Mouse (Mus musculus) liver, embryonic 12.5 days (tissue): ENCODE data around the gene Utrn. TPM values are rescaled to one million over a fixed set of nuclear protein-coding genes. Genes with fewer than 3 reads are reported as not detected.

Experiments used
- ATAC-seq: fragments of 200-750 bp; cut with Nextera tagmentation; 2 replicates; pipeline ENCODE4 v1.8.0; 2017; ENCODE audit warnings: moderate number of reproducible peaks, mild to moderate bottlenecking, moderate library complexity
- H3K27ac ChIP-seq: fragments of 300-500 bp; sonication (generic); 2 replicates; pipeline ENCODE4 v1.5.1; 2016; ENCODE audit warnings: mild to moderate bottlenecking
- H3K27me3 ChIP-seq: fragments of 300-500 bp; sonication (generic); replicated peaks from 2 replicates; pipeline ENCODE4 v1.6.1; 2016; ENCODE audit warnings: mild to moderate bottlenecking, moderate library complexity
- H3K36me3 ChIP-seq: fragments of 300-500 bp; sonication (generic); 2 replicates; pipeline ENCODE4 v1.6.1; 2016; ENCODE audit warnings: mild to moderate bottlenecking, moderate library complexity
- H3K4me1 ChIP-seq: fragments of 300-500 bp; sonication (generic); 2 replicates; pipeline ENCODE4 v1.6.1; 2016
- H3K4me2 ChIP-seq: fragments of 300-500 bp; sonication (generic); 2 replicates; pipeline ENCODE4 v1.6.1; 2016; ENCODE audit warnings: mild to moderate bottlenecking, moderate library complexity
- H3K4me3 ChIP-seq: fragments of 300-500 bp; sonication (generic); 2 replicates; pipeline ENCODE4 v1.5.1; 2016; ENCODE audit warnings: mild to moderate bottlenecking, moderate library complexity
- H3K9ac ChIP-seq: fragments of 300-500 bp; sonication (generic); 2 replicates; pipeline ENCODE4 v1.6.1; 2016; ENCODE audit warnings: mild to moderate bottlenecking, moderate library complexity
- H3K9me3 ChIP-seq: fragments of 300-500 bp; sonication (generic); replicated peaks from 2 replicates; pipeline ENCODE4 v1.6.1; 2016; ENCODE audit warnings: mild to moderate bottlenecking, moderate library complexity
- WGBS: fragments of 180-500 bp; shearing (Covaris S2); methylation state at CpG from one replicate; pipeline ENCODE4 v1.1.7; 2016; ENCODE audit not compliant: insufficient replicate concordance; 5-methylcytosine and 5-hydroxymethylcytosine counted together
- polyA plus RNA-seq: library from polyadenylated mRNA; unstranded; fragments of >200 nt; fragmentation: Nextera tagmentation; extraction: Ambion mirVana; gene quantifications from 2 replicates; pipeline ENCODE4 v1.2.1, GENCODE M21; 2016

The Utrn gene
- polyA plus RNA-seq, 1 experiment from 2014 or later, result 14.9 TPM

- Histone ChIP-seq H3K9ac (no peak overlapping the region), H3K9me3 (no peaks in the 10 kb centered on the region), H3K4me3 (no peak overlapping the region), H3K4me1 (no peaks in the 10 kb centered on the region), H3K27me3 (no peaks in the 10 kb centered on the region), H3K27ac (no peak overlapping the region), H3K36me3 (peaks cover 25% of the 10 kb centered on the region), H3K4me2 (no peak overlapping the region)
- WGBS, result 66% methylated on average over 3 of the region's 3 CpGs
- no peak for ATAC-seq
Observed at GRCm38 (mm10) chr10:12717381-12717780, 151.8 kb downstream of the Utrn start.

GRCm38 (mm10) chr10:12716657-12717327 lies 152.4 kb downstream of the Utrn start:
- 71% methylated on average over 5 of the region's 5 CpGs for WGBS
- Histone ChIP-seq H3K36me3 (peaks cover 26% of the 10 kb centered on the region), H3K4me2 (no peak overlapping the region), H3K27me3 (no peaks in the 10 kb centered on the region), H3K27ac (no peak overlapping the region), H3K9ac (no peak overlapping the region), H3K4me1 (no peaks in the 10 kb centered on the region), H3K9me3 (no peaks in the 10 kb centered on the region), H3K4me3 (no peak overlapping the region)
- no peak for ATAC-seq

- H3K9ac ChIP-seq, result no peak overlapping the region
- H3K27ac ChIP-seq, result no peak overlapping the region
- ATAC-seq, result no peak
- H3K4me3 ChIP-seq, result no peak overlapping the region
- WGBS, result 83% methylated on average over 14 of the region's 14 CpGs
- H3K4me2 ChIP-seq, result no peak overlapping the region
- H3K4me1 ChIP-seq, result no peaks in the 10 kb centered on the region
- no peaks in the 10 kb centered on the region for H3K27me3 ChIP-seq
- peaks cover 26% of the 10 kb centered on the region for H3K36me3 ChIP-seq
- H3K9me3 ChIP-seq, result no peaks in the 10 kb centered on the region
Observed at GRCm38 (mm10) chr10:12713236-12713855, 155.8 kb downstream of the Utrn start.

- no peak overlapping the region for H3K9ac ChIP-seq
- H3K27me3 ChIP-seq, result no peaks in the 10 kb centered on the region
- WGBS, result 79% methylated on average over 11 of the region's 11 CpGs
- H3K9me3 ChIP-seq, result no peaks in the 10 kb centered on the region
- no peak overlapping the region for H3K4me3 ChIP-seq
- no peaks in the 10 kb centered on the region for H3K4me1 ChIP-seq
- no peak overlapping the region for H3K27ac ChIP-seq
- no peak for ATAC-seq
- H3K4me2 ChIP-seq, result no peak overlapping the region
- peaks cover 26% of the 10 kb centered on the region for H3K36me3 ChIP-seq
Observed at GRCm38 (mm10) chr10:12711332-12711831, 157.8 kb downstream of the Utrn start.

- no peaks in the 10 kb centered on the region for H3K27me3 ChIP-seq
- peaks cover 13% of the 10 kb centered on the region for H3K4me1 ChIP-seq
- H3K36me3 ChIP-seq, result 0 out of 2 replicates have a peak, but pooled peaks cover 7% of the 10 kb centered on the region
- ATAC-seq, result 0 out of 2 replicates have a peak, but pooled peaks have one; percentile 15
- WGBS, result 61% methylated on average over 2 of the region's 2 CpGs
- H3K9me3 ChIP-seq, result no peaks in the 10 kb centered on the region
- no peak overlapping the region for H3K4me3 ChIP-seq
- no peak overlapping the region for H3K9ac ChIP-seq
- H3K4me2 ChIP-seq, result no peak overlapping the region
- H3K27ac ChIP-seq, result no peak overlapping the region
Observed at GRCm38 (mm10) chr10:12706516-12706915, 162.6 kb downstream of the Utrn start.

- peaks cover 13% of the 10 kb centered on the region for H3K4me1 ChIP-seq
- H3K9me3 ChIP-seq, result no peaks in the 10 kb centered on the region
- no peak overlapping the region for H3K9ac ChIP-seq
- H3K27me3 ChIP-seq, result no peaks in the 10 kb centered on the region
- ATAC-seq, result peak; percentile 55
- H3K36me3 ChIP-seq, result 0 out of 2 replicates have a peak, but pooled peaks cover 7% of the 10 kb centered on the region
- H3K4me3 ChIP-seq, result no peak overlapping the region
- no peak overlapping the region for H3K4me2 ChIP-seq
- 44% methylated on average over 1 of the region's 1 CpGs for whole genome bisulfite sequencing
- H3K27ac ChIP-seq, result no peak overlapping the region
Observed at GRCm38 (mm10) chr10:12705990-12706389, 163.2 kb downstream of the Utrn start.

- 33% methylated on average over 1 of the region's 1 CpGs for WGBS
- Histone ChIP-seq H3K36me3 (peaks cover 3% of the 10 kb centered on the region; the same call in 1 of the 2 replicates), H3K4me1 (peaks cover 13% of the 10 kb centered on the region), H3K27ac (no peak overlapping the region), H3K27me3 (no peaks in the 10 kb centered on the region), H3K9ac (no peak overlapping the region), H3K4me3 (no peak overlapping the region), H3K9me3 (no peaks in the 10 kb centered on the region), H3K4me2 (no peak overlapping the region)
- ATAC-seq, result peak; percentile 24
Observed at GRCm38 (mm10) chr10:12704290-12704689, 164.9 kb downstream of the Utrn start.

GRCm38 (mm10) chr10:12703526-12703925 lies 165.6 kb downstream of the Utrn start:
- H3K27ac ChIP-seq, result no peak overlapping the region
- no peaks in the 10 kb centered on the region for H3K9me3 ChIP-seq
- ATAC-seq, result no peak
- H3K36me3 ChIP-seq, result peaks cover 3% of the 10 kb centered on the region; the same call in 1 of the 2 replicates
- H3K4me3 ChIP-seq, result no peak overlapping the region
- H3K4me2 ChIP-seq, result no peak overlapping the region
- H3K4me1 ChIP-seq, result peaks cover 13% of the 10 kb centered on the region
- H3K9ac ChIP-seq, result no peak overlapping the region
- H3K27me3 ChIP-seq, result no peaks in the 10 kb centered on the region
- WGBS, result 62% methylated on average over 3 of the region's 3 CpGs

GRCm38 (mm10) chr10:12702140-12702539 lies 167.0 kb downstream of the Utrn start:
- ATAC-seq, result no peak
- 73% methylated on average over 4 of the region's 4 CpGs for WGBS
- peaks cover 3% of the 10 kb centered on the region; the same call in 1 of the 2 replicates for H3K36me3 ChIP-seq
- H3K9ac ChIP-seq, result no peak overlapping the region
- peaks cover 13% of the 10 kb centered on the region for H3K4me1 ChIP-seq
- no peak overlapping the region for H3K4me3 ChIP-seq
- no peak overlapping the region for H3K4me2 ChIP-seq
- no peaks in the 10 kb centered on the region for H3K9me3 ChIP-seq
- H3K27ac ChIP-seq, result no peak overlapping the region
- no peaks in the 10 kb centered on the region for H3K27me3 ChIP-seq

- H3K27ac ChIP-seq, result no peak overlapping the region
- H3K4me2 ChIP-seq, result no peak overlapping the region
- H3K9me3 ChIP-seq, result no peaks in the 10 kb centered on the region
- peaks cover 13% of the 10 kb centered on the region for H3K4me1 ChIP-seq
- no peak overlapping the region for H3K4me3 ChIP-seq
- peaks cover 6% of the 10 kb centered on the region for H3K36me3 ChIP-seq
- H3K27me3 ChIP-seq, result no peaks in the 10 kb centered on the region
- no peak for ATAC-seq
- WGBS, result 65% methylated on average over 7 of the region's 7 CpGs
- H3K9ac ChIP-seq, result no peak overlapping the region
Observed at GRCm38 (mm10) chr10:12701694-12702093, 167.5 kb downstream of the Utrn start.

GRCm38 (mm10) chr10:12700576-12700975 lies 168.6 kb downstream of the Utrn start:
- H3K4me3 ChIP-seq, result no peak overlapping the region
- peaks cover 8% of the 10 kb centered on the region for H3K4me1 ChIP-seq
- H3K9me3 ChIP-seq, result no peaks in the 10 kb centered on the region
- no peak overlapping the region for H3K9ac ChIP-seq
- WGBS, result 70% methylated on average over 3 of the region's 3 CpGs
- ATAC-seq, result no peak
- H3K36me3 ChIP-seq, result peaks cover 7% of the 10 kb centered on the region
- no peak overlapping the region for H3K27ac ChIP-seq
- no peaks in the 10 kb centered on the region for H3K27me3 ChIP-seq
- H3K4me2 ChIP-seq, result no peak overlapping the region

GRCm38 (mm10) chr10:12697902-12698301 lies 171.3 kb downstream of the Utrn start:
- H3K4me1 ChIP-seq, result no peaks in the 10 kb centered on the region
- WGBS, result 68% methylated on average over 3 of the region's 3 CpGs
- no peak for ATAC-seq
- no peak overlapping the region for H3K27ac ChIP-seq
- H3K9ac ChIP-seq, result no peak overlapping the region
- peaks cover 10% of the 10 kb centered on the region for H3K36me3 ChIP-seq
- H3K27me3 ChIP-seq, result no peaks in the 10 kb centered on the region
- H3K9me3 ChIP-seq, result no peaks in the 10 kb centered on the region
- no peak overlapping the region for H3K4me3 ChIP-seq
- H3K4me2 ChIP-seq, result no peak overlapping the region
